Mouse (Mus musculus) kidney, postnatal 25 days (tissue): ENCODE measurements around the gene Cracr2b.
A peak's percentile ranks its signal among the peaks of the same experiment; 100 is the strongest.

Experiments
- DNase-seq, 2 experiments: peaks; one replicate each; pipeline ENCODE4 v3.0.0; 2021; ENCODE audit warnings: mixed read lengths in 2 of 2

Gene Cracr2b

GRCm38 (mm10) chr7:141454967-141455551 is 5.8 kb upstream of the Cracr2b start, which contains the start of gene Pnpla2:
Gene Pnpla2, plus strand, starts transcription at chr7:141455198.
- peak; percentile 98 to 99 for DNase-seq

- DNase-seq, result peak; percentile 88 to 94
Measured at GRCm38 (mm10) chr7:141455610-141456314, 5.1 kb upstream of the Cracr2b start.

DNA sequence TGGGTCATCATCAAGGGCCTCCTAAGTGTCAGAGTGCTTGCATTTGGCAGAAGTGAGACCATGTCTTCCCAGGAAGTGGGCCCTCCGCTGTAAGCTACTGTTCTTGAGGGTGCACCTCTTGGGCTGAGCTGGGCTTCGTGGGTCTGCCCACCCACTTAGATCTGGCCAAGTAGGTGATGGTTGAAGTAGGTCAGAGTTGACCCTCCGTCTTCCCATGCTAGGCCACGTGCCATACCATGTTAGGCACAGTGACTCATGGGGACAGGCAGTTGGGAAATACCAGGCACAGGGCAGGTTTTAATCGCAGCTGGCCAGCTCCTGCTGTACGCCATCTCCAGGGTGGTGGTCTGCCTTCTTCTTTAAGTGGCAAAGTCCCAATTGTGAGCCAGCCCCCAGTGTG is 4.2 kb upstream of the Cracr2b start:
- DNase-seq, result peak in 1 of 2 experiments; percentile 57

DNA sequence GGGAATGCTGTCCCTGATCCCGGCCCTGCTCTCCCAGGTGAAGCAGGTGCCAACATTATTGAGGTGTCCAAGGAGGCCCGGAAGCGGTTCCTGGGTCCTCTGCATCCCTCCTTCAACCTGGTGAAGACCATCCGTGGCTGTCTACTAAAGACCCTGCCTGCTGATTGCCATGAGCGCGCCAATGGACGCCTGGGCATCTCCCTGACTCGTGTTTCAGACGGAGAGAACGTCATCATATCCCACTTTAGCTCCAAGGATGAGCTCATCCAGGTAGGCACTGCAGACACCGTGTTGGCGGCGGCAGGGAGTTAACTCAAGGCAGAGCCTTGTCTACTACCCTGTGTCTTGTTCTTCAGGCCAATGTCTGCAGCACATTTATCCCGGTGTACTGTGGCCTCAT is 3.7 kb upstream of the Cracr2b start:
- DNase-seq, result peak in 1 of 2 experiments; percentile 40

DNA sequence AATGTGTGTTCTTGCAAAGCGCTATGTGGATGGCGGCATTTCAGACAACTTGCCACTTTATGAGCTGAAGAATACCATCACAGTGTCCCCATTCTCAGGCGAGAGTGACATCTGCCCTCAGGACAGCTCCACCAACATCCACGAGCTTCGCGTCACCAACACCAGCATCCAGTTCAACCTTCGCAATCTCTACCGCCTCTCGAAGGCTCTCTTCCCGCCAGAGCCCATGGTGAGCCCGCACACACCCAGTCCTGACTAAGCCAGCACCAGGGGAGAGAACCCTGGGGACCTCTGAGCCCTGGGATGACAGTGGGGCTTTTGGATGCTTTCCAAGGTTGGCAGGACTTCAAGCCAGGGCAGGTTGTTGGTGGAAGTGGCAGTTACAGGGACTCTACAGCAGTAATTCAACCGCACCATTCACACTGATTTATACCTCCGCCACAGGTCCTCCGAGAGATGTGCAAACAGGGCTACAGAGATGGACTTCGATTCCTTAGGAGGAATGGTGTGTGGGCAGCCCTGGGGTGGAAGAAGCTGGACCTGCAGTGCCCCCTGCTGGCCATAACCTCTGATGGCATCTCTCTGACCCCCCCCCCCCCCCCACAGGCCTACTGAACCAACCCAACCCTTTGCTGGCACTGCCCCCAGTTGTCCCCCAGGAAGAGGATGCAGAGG is 2.8 kb upstream of the Cracr2b start:
- peak; percentile 84 to 86 for DNase-seq

DNA sequence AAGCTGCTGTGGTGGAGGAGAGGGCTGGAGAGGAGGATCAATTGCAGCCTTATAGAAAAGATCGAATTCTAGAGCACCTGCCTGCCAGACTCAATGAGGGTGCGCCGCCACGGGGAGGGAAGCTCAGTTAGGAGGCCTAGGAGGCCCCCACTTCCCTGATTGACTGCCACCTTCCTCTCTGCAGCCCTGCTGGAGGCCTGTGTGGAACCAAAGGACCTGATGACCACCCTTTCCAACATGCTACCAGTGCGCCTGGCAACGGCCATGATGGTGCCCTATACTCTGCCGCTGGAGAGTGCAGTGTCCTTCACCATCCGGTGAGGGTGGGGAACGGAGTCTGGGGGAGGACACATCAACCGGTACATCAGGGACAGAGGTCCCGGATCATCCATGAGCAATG is 2.2 kb upstream of the Cracr2b start:
- DNase-seq, result no peak

DNA sequence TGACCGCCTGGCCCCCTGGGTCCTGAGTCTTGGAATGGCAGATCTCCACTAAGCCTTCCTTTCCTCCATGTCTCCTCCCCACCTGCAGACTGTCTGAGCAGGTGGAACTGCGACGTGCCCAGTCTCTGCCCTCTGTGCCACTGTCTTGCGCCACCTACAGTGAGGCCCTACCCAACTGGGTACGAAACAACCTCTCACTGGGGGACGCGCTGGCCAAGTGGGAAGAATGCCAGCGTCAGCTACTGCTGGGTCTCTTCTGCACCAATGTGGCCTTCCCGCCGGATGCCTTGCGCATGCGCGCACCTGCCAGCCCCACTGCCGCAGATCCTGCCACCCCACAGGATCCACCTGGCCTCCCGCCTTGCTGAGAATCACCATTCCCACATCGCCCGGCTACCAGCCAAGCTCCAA is 1.6 kb upstream of the Cracr2b start:
- DNase-seq, result peak in 1 of 2 experiments; percentile 60

- no peak for DNase-seq
Measured at GRCm38 (mm10) chr7:141460001-141460390, 898 bp upstream of the Cracr2b start.

- peak; percentile 41 to 74 for DNase-seq
Measured at GRCm38 (mm10) chr7:141461521-141462332, 833 bp downstream of the Cracr2b start.

- DNase-seq, result peak; percentile 74 to 89
Measured at GRCm38 (mm10) chr7:141462333-141462821, 1.5 kb downstream of the Cracr2b start.

DNA sequence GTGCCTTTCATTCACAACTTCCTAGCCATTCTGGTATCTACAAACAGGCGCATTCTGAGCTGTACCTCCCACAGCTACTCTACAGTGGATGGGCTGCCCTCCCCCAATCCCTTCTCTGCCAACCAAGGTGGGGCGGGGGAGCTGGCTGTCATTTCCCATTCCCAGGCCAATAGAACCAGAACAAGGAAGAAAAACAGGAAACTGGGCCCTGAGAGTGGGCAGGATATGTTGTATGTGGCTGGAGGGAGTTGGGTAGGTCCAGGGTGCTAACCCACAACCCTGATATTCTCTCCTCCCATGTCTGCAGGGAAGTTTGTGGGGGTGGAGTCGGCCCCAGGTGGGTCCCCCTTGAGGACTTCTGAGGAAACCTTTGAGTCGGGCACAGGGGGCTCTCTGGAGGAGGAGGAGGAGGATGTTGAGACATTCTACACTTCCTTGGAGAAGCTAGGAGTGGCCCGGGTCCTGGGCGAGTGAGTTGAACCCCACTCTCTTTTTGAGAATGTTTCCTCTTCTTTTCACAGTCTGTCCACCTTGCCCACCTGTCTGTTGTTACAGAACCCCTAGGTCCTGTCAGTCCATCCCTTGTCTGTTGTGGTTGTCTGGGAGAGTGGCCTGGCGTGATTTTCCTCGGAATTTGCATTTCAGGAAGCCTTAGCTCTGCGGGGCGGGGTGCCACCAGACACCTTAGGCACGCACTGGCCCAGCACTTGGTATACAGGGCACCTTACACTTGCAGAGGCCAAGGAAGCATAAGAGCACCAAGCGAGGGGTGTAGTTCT is 3.1 kb downstream of the Cracr2b start:
- peak; percentile 76 to 87 for DNase-seq

- peak; percentile 68 to 81 for DNase-seq
Measured at GRCm38 (mm10) chr7:141464603-141465201, 3.8 kb downstream of the Cracr2b start.

DNA sequence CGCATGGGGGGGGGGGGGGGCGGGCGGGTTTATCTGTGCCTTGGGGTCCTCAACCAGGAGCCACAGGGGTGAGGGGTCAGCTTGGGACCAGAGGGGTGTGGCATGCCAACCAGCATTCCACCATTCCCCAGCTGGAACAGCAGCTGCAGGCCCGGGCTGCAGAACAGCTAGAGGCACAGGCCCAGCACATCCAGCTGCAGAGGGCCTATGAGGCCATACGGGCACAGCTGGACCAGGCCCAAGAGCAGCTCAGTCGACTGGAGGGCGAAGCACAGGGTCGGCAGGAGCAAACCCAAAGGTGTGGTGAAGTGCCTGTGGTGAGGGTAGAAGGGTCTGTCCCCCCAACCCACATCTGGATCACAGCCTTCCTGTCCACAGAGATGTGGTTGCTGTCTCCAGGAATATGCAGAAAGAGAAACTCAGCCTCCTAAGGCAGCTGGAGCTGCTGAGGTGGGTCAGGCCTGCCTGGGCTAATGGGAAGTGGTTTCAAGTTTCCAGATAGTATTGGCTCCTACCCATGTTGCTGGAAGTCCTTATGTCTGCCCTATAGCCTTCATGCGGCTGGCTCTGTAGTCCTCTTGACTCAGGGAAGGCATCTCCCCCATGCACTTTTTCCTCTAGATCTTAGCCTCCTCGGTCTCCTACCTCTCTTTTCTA is 4.6 kb downstream of the Cracr2b start:
- DNase-seq, result peak in 1 of 2 experiments; percentile 59

- DNase-seq, result peak in 1 of 2 experiments; percentile 58
Measured at GRCm38 (mm10) chr7:141466045-141466394, 5.1 kb downstream of the Cracr2b start.

- peak in 1 of 2 experiments; percentile 44 for DNase-seq
Measured at GRCm38 (mm10) chr7:141466607-141467148, 5.8 kb downstream of the Cracr2b start.

GRCm38 (mm10) chr7:141467230-141468030 is 6.5 kb downstream of the Cracr2b start, which contains the start of gene Cd151:
Gene Cd151, plus strand, starts transcription at chr7:141467392.
- peak; percentile 91 to 96 for DNase-seq

DNA sequence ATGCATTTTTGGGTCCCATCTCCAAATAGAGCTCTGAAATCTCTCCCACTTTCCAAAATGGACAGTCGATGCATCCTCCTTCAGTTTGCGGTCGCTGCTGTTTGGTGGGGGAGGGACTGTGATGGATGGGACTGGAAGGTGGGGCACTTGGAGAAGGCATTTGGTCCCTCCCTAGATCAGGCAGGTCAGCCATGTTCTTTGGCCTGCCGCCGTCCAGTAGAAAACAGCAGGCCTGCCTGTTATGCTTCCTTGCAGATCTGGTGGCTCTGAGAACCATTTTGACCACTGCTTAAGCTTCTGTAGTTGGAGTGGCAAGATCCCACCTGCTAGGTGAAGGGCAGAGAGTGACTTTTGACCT is 7.2 kb downstream of the Cracr2b start:
- DNase-seq, result peak in 1 of 2 experiments; percentile 72

DNA sequence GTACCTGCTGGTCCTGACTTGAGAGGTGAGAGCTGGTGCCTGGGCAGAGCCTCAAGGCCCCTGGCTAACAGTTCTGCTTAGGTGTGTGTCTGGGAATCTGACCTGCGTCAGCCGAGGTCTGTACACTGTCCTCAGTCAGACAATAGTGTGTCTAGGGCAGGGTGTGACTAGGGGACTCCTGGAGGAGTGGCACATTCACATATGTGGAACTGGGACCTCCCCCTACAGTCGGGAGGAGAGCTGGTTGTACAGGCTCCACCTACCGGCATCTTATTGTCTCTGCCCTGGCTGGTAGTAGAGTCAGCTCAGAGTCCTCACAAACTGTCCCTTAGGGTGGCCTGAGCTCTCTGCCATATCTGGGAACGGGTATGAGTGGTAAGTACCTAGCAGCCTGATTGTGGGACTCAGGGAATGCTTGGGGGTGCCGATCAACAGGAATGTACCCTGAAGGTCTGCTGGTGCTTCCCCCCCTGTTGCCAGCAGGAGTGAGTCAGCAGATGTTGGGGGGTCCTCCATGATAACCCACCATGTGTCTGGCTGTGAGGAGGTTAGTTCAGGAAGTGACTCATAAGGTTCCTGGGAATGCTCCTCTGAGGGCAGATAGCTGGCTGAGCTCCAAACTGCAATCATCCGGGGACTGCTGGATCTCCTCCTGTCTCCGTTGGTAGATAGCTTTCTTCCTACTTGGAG is 7.8 kb downstream of the Cracr2b start:
- DNase-seq, result peak; percentile 78 to 87

DNA sequence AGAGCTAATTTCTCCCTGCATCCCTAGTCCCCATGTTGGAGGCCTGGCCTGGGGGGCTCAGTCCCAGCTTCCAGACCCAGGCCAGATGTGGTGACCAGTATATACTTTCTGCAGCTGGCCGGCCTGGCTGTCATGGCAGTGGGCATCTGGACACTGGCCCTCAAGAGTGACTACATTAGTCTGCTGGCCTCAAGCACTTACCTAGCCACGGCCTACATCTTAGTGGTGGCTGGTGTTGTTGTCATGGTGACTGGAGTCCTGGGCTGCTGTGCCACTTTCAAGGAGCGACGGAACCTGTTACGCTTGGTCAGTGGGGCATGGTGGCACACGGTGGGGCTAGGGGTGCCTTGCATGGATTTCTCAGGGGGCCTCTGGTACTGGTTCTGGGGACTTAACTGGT is 8.5 kb downstream of the Cracr2b start:
- DNase-seq, result peak in 1 of 2 experiments; percentile 68
